ENCODE assay signal across 13 mouse cellular contexts in genomic region chr10:96238251-96238650, GRCm38 (mm10).
DNase-seq lines count a peak whose midpoint lies in the region; ATAC-seq and TF ChIP-seq lines count a peak whose summit lies in the region.
"Had no signal": no experiment of that assay in that cellular context is flagged by ENCODE, and none has a peak within 500 bp of the region (broad histone marks: within the 10 kb centered on the region; RNA-seq: fewer than 3 reads in every experiment).

No protein-coding gene starts in this region.

- intact Hi-C loops in heart, adult 2 months (cut with DNase I), result loop anchor here (5.0 kb wide), 1 partner anchor 94 kb away; no protein-coding TSS in a partner anchor

- peaks cover 2% of the 10 kb centered on the region; the same call in 1 of the 2 replicates for H3K36me3 ChIP-seq in heart, adult 2 months (ENCODE audit: control insufficient read depth, insufficient read depth, low read length)
- H3K36me3 ChIP-seq in C2C12 (ENCODE audit: control insufficient read depth, insufficient read depth), result no peaks in the 10 kb centered on the region
- H3K36me3 ChIP-seq: forebrain, embryonic 12.5 days; liver, embryonic 15.5 days had no signal

- no peaks in the 10 kb centered on the region for H3K27me3 ChIP-seq in heart, adult 2 months (ENCODE audit: control insufficient read depth, insufficient read depth, low read length)
- no peaks in the 10 kb centered on the region for H3K27me3 ChIP-seq in C2C12 (ENCODE audit: control insufficient read depth, insufficient read depth, insufficient read length)
- H3K27me3 ChIP-seq: forebrain, embryonic 12.5 days; liver, embryonic 15.5 days had no signal

- H3K4me3 ChIP-seq in heart, adult 2 months, result no peak overlapping the region
- no peak overlapping the region for H3K4me3 ChIP-seq in C2C12 (ENCODE audit: insufficient read depth, poor library complexity, severe bottlenecking)
- H3K4me3 ChIP-seq in embryonic fibroblast, embryonic 13.5 days (ENCODE audit: insufficient read depth, low read length), result no peak overlapping the region
- H3K4me3 ChIP-seq: forebrain, embryonic 12.5 days; left cerebral cortex, adult 2 months; liver, embryonic 15.5 days had no signal

- H3K27ac ChIP-seq in heart, adult 2 months, result peak overlapping the region; percentile 8
- H3K27ac ChIP-seq in embryonic fibroblast, embryonic 13.5 days (ENCODE audit: insufficient read depth, low read length), result peak overlapping the region; percentile 55; the same call in 1 of the 2 replicates
- H3K27ac ChIP-seq: forebrain, embryonic 12.5 days; left cerebral cortex, adult 2 months; liver, embryonic 15.5 days had no signal

- no peak for TF ChIP-seq CTCF in heart, adult 2 months (IDR thresholded peaks at IDR 0.05)
- no peak for TF ChIP-seq CTCF in C2C12 (IDR thresholded peaks at IDR 0.05; ENCODE audit: control insufficient read depth, insufficient read depth, insufficient read length)
- TF ChIP-seq CTCF in embryonic fibroblast, embryonic 13.5 days (IDR thresholded peaks at IDR 0.05; ENCODE audit: borderline replicate concordance, insufficient read depth, low read length), result no peak

- ATAC-seq in megakaryocyte, adult 5-6 weeks (ENCODE audit: poor library complexity, severe bottlenecking), result peak; percentile 65
- ATAC-seq: midbrain, embryonic 16.5 days had no signal

- peak in 1 of 2 experiments; percentile 21 for DNase-seq in heart, adult 2 months
- DNase-seq in heart, adult 8-10 months (ENCODE audit: low spot score), result no peak
- DNase-seq in layer of hippocampus, adult 9-11 months, result no peak
- DNase-seq in frontal cortex, postnatal 10 days (ENCODE audit: low spot score in 2 of 2), result no peak
- DNase-seq in urinary bladder, postnatal 4 days (ENCODE audit: low spot score in 2 of 2), result no peak
- DNase-seq: cerebellum, postnatal 36 days had no signal

- no peak overlapping the region for H3ac ChIP-seq in C2C12 (ENCODE audit: control insufficient read depth, insufficient read length, low read depth)

- no peak overlapping the region for H3K9ac ChIP-seq in heart, adult 2 months (ENCODE audit: low read depth, low read length)
- H3K9ac ChIP-seq: forebrain, embryonic 12.5 days; liver, embryonic 15.5 days had no signal

- no peaks in the 10 kb centered on the region for H3K79me3 ChIP-seq in C2C12 (ENCODE audit: low read depth)

- 50% methylated on average over 4 of the region's 4 CpGs for WGBS in heart, adult 2 months

- H3K79me2 ChIP-seq in heart, adult 2 months (replicated peaks; ENCODE audit: control insufficient read depth, insufficient read depth, low read length), result no peaks in the 10 kb centered on the region
- H3K79me2 ChIP-seq in C2C12 (ENCODE audit: control insufficient read depth, insufficient read depth), result no peaks in the 10 kb centered on the region

- TF ChIP-seq POLR2A in heart, adult 2 months (IDR thresholded peaks at IDR 0.05; ENCODE audit: insufficient read depth, low read depth, low read length), result no peak
- TF ChIP-seq POLR2A in embryonic fibroblast, embryonic 13.5 days (IDR thresholded peaks at IDR 0.05; ENCODE audit: low read depth, low read length), result no peak

- no peak for TF ChIP-seq EP300 in heart, adult 2 months (IDR thresholded peaks at IDR 0.05; ENCODE audit: insufficient read depth, low read depth, low read length)

- H3K4me1 ChIP-seq in heart, adult 2 months (ENCODE audit: control insufficient read depth, insufficient read depth, low read length), result peaks cover 2% of the 10 kb centered on the region; the same call in 1 of the 2 replicates
- H3K4me1 ChIP-seq in embryonic fibroblast, embryonic 13.5 days (ENCODE audit: control insufficient read depth, insufficient read depth, low read length), result peaks cover 4% of the 10 kb centered on the region; the same call in 1 of the 2 replicates
- H3K4me1 ChIP-seq: forebrain, embryonic 12.5 days; liver, embryonic 15.5 days had no signal

TF ChIP-seq in C2C12, 6 proteins besides CTCF, POLR2A, EP300 and RAD21:
- TF ChIP-seq MAX (IDR thresholded peaks at IDR 0.05) (peak; percentile 45), FOSL1 (IDR thresholded peaks at IDR 0.05; ENCODE audit: insufficient read depth, low read length, poor library complexity, severe bottlenecking) (no peak), MYOD1 (IDR thresholded peaks at IDR 0.05; ENCODE audit: control insufficient read depth, insufficient read length, low read depth) (peak; percentile 58), USF1 (IDR thresholded peaks at IDR 0.05; ENCODE audit: low read depth) (no peak), CEBPB (IDR thresholded peaks at IDR 0.05; ENCODE audit: low read depth) (peak; percentile 46), MYOG (IDR thresholded peaks at IDR 0.05; ENCODE audit: control insufficient read depth, extremely low read depth, insufficient read length) (no peak)
